Mouse (Mus musculus) brain, adult 2 months (tissue): ENCODE measurements around the gene Adap2.

Experiments used
- DNase-seq: peaks from one replicate; pipeline ENCODE4 v3.0.0; 2011; ENCODE audit warnings: low read depth, low spot score

The Adap2 gene

DNA sequence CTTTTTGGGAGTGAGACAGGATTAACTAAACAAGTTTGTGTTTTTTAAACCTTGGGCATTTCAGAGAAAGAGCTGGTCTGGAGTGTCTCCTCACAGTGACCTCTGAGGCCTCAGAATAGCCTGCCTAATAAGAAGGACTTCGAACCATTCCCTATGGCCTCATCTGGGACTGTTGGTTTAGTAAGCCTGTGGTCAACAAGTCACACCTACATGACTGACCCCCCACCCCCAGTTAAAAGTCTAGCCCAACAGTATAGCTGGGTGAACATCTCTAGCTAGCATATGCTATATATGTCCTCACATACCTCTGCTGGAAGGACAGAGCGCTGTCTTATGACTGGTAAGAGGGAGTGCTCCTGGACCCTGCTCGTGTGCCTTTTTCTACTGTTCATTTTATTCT lies 45.4 kb downstream of the Adap2 start:
- no peak for DNase-seq

DNA sequence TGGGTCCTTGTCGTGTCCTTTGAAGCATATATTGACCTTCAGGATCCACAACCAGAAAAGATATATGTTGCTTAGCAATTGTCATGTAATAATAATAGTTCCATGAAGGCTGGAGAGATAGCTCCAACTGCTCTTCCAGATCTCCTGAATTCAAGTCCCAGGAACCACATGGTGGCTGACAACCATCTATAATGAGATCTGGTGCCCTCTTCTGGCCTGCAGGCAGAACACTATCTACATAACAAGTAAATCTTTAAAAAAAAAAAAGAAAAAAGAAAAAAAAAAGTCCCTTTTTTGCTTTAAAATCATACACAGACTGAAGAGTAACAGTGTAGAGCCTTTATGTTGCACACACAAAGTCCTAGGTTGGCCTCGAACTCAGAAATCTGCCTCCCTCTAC lies 45.9 kb downstream of the Adap2 start:
- DNase-seq, result no peak

DNA sequence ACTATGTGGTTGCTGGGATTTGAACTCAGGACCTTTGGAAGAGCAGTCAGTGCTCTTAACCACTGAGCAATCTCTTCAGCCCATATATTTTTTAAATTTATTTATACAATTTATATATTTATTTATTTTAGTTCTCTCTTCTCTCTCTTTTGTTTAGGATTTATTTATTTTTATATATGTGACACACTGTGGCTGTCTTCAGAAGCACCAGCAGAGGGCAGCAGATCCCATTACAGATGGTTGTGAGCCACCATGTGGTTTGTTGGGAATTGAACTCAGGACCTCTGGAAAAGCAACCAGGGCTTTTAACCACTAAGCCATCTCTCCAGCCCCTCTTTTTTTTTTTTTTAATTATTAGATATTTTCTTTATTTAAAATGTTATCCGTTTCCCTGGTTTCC lies 46.4 kb downstream of the Adap2 start:
- peak; percentile 34 for DNase-seq

DNA sequence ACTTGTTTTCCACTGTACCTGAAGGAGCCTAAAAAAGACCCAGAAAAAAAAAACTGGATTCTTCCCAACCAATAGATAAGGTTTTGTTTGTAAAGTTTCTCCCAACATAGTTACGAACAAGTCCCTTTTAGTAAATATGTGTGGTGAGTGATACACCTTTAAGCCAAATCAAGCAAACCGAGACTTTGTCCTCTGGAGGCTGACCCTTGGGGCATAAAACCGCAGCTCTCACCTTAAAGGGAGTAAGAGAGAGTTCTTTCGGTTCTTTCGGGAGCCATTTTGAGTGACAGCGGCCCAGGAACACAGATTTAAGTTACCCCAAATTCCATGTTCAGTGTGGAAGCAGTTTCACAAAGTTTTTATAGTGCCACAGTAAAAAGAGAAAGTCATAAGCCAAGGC lies 48.4 kb downstream of the Adap2 start:
- no peak for DNase-seq

DNA sequence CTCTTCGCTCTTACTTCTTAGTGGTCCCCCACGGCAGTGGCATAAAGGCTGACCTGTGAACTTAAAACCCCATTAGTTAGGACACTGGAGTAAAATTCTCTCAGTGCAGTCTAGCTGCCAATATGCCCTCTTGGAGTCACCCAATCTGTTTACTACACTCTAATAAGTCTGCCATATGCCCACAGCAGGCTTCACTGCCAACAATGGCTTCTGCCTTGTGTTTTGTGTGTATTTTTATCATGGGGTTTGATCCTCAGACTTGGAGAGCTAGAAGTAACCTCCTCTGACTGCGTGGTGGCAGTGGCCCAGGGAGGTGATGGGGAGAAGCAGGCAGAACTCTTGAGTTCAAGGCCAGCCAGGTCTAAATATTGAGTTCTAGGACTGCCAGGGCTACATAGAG lies 50.1 kb downstream of the Adap2 start:
- DNase-seq, result peak; percentile 68

DNA sequence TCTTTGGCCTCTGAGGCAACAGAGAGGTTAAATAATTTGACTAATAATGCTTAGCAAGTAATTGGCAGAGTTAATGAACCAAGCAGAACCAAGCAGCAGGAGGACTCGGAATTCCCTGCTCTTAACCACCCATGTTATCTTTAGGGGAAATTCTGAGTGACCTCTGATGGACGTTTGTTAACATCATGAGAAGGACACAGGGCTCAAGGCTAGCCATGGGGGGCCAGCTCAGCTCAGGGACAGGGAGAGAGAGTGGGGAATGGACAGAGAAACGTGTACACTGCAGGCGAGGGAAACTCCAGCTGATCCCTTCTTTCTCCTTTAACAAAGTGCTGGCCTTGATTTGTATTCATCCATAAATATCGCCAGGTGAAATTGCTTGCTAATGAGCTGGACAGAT lies 51.0 kb downstream of the Adap2 start:
- no peak for DNase-seq

DNA sequence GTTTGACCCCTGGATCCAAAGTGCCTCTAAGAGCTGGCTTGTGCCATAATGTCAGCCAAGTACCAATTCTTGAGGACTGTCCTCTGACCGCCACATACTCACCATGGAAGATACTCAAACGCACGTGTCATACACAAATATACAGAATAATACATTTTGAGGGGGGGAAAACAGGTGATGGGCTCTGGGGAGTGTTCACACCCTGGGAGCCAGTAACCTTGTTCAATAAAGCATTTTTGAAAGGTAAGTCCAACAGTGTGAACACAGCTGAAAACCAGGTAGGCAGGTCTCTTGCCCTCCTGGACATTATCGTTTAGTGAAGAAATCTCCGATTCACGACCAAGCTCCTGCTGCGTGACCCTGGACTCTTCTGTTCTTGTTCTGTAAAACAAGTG lies 54.6 kb downstream of the Adap2 start:
- DNase-seq, result no peak

DNA sequence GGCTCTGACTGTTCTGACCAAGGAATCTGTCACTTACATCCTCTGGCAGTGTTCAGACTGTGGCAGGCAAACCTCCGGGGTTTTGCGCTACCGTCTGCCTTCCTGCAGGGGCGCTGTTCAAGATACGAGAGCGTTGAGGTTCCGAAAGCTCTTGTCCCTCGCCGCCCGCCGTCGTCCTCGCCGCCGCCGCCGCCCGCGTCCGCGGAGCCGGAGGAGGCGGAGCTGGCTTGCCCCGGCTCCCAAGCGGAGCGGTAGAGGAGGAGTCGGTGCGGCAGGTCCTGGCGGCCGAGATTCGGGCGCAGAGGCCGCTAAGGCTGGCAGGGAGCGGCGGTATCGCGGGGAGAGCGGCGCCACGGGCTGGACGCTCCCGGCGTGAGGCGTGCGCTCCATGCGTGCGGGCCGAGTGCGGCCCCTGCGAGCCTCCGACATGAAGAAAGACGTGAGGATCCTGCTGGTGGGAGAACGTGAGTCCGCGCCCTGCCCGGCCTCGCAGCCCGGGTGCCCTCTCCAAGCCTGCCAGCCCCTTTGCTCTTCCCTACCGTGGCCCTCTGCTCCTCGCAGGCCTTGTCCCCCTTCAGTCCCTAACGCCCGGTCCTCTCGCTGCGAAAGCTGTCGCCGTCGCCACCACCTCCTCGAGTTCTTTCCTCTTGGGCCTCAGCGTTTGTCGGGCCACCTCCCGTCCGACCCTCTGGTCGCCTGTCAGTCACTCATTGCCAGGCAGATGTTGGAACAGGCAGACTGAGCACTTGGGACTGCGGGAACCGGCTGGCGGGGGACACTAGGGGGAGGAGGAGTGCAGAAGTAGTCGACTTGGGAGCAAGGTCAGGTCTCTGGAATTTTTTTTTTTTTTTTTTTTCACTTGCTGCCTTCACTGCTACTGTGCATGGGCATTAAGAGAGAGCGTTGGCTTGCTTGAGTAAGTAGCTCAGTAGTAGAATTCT lies 55.2 kb downstream of the Adap2 start, which contains the start of gene Rhot1:
TSS of gene Rhot1 (plus strand) at position 160 of the 941 bp plus-strand sequence.
- peak; percentile 97 for DNase-seq

DNA sequence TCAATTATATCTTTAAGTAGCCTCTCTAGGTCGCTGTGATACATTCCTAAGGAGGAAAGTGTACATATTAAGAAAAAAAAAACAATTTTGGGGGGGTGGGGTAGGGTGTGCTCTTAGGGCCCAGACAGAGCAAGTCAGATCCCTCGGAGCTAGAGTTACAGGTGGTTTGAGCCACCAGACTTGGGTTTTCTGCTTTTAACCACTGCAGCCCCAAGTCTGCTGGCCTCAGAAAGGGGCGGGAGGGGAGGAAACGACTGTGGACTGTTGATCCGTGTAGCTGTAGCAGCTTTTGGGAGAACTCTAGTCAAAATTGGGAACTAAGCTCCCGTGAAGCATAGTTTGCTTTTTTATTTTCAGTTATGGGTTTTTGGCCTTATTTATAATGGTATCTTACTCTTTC lies 56.4 kb downstream of the Adap2 start:
- DNase-seq, result no peak

DNA sequence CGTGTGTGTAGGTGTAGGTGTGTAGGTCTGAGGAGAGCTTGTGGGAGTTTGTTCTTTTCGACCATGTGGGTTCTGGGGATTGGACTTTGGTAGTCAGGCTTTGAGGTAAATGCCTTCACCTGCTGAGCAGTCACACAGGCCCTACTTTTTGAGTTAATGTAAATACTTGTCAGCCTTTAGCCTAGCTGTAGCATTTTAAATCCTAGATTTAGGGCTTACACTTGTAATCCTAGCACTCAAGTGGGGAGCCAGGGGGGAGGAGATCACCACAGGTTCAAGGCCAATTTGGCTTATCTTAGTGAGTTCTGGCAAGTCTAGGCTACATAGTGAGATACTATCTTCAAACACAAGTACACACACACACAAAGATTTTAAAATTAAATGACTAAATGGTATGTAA lies 58.4 kb downstream of the Adap2 start:
- DNase-seq, result no peak

DNA sequence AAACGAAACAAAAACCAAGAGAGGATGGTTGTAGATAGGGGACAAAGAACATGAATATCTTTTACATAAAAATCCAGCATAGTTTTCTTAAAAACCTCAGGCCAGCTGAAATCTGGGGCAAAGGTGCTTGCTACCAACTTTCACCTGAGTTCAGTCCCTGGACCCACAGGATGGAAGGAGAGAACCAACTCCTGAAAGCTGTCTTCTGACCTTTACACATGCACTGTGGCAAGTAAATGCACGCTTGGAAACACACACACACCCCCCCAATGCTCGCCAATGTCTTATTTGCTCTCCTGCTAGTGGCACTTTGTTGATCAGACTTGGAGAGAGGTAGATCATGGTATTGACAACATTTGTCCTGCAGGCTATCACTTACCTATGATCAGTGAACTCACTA lies 61.4 kb downstream of the Adap2 start:
- no peak for DNase-seq

DNA sequence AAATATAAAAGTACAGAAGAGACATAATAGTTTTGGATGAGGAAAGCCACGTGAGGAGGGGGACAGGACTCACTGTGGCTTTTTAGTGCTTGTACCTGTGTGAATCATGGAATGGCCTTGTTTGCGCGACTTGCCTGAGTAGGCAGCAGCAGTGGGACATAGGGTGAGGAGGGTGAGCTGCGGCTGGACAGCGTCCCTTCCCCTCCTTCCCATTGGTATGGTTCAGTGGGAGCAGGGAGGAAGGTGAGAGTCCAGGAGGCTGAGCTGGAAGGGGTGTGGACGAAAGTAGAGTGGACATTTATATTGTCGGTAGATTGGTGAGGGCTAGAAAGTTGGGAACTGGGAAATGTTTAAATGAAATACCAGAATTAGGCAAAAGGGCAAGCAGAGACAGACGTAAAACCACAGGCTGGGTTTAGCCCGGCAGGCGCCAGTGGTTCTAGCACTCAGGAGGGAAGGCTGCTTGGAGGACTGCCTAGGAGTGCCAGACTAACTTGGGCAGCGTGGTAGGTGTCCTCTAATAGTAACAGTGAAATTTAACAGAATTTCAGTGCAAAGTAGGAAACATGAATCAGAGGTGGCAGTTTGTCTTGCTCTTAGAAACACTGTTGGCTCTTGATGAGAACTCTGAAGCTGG lies 64.9 kb downstream of the Adap2 start:
- DNase-seq, result peak; percentile 24
